Mouse (Mus musculus): ENCODE results near the gene Izumo2. TPM values are rescaled to one million over a fixed set of nuclear protein-coding genes. Genes with fewer than 3 reads are reported as not detected.
A peak's percentile ranks its signal among the peaks of the same experiment; 100 is the strongest.

Izumo2 gene
- polyA plus RNA-seq, 1 experiment, result not detected

- DNase-seq (ENCODE audit: low read depth in 1 of 2, low spot score in 2 of 2), result no peak
- Histone ChIP-seq H3K4me1 (ENCODE audit: control insufficient read depth, insufficient read depth, insufficient read length) (no peaks in the 10 kb centered on the region), H3K36me3 (ENCODE audit: control insufficient read depth, insufficient read depth, low read length) (no peaks in the 10 kb centered on the region), H3K27me3 (ENCODE audit: control insufficient read depth, insufficient read depth, low read length) (no peaks in the 10 kb centered on the region), H3K27ac (ENCODE audit: insufficient read depth, low read length) (no peak overlapping the region), H3K4me3 (ENCODE audit: extremely low read depth, insufficient read depth, insufficient read length) (no peak overlapping the region)
- no peak for TF ChIP-seq POLR2A (IDR thresholded peaks at IDR 0.05; ENCODE audit: low read depth, low read length)
- TF ChIP-seq CTCF (IDR thresholded peaks at IDR 0.05; ENCODE audit: extremely low read depth, insufficient read depth, insufficient read length, insufficient replicate concordance), result no peak
- WGBS, result 84% methylated on average over 4 of the region's 4 CpGs
These were observed 13.3 kb upstream of the Izumo2 start for GRCm38 (mm10) chr7:44695223-44695622.

- no peaks in the 10 kb centered on the region for H3K36me3 ChIP-seq (ENCODE audit: control insufficient read depth, insufficient read depth, low read length)
- no peak for DNase-seq (ENCODE audit: low read depth in 1 of 2, low spot score in 2 of 2)
- TF ChIP-seq POLR2A (IDR thresholded peaks at IDR 0.05; ENCODE audit: low read depth, low read length) (no peak), CTCF (IDR thresholded peaks at IDR 0.05; ENCODE audit: extremely low read depth, insufficient read depth, insufficient read length, insufficient replicate concordance) (no peak)
- no peaks in the 10 kb centered on the region for H3K27me3 ChIP-seq (ENCODE audit: control insufficient read depth, insufficient read depth, low read length)
- 25% methylated on average over 20 of the region's 20 CpGs for WGBS
- H3K4me3 ChIP-seq (ENCODE audit: extremely low read depth, insufficient read depth, insufficient read length), result no peak overlapping the region
- H3K4me1 ChIP-seq (ENCODE audit: control insufficient read depth, insufficient read depth, insufficient read length), result no peaks in the 10 kb centered on the region
- no peak overlapping the region for H3K27ac ChIP-seq (ENCODE audit: insufficient read depth, low read length)
These were observed 11.3 kb upstream of the Izumo2 start for GRCm38 (mm10) chr7:44697191-44697710.

GRCm38 (mm10) chr7:44697980-44698379 is 10.6 kb upstream of the Izumo2 start:
- Histone ChIP-seq H3K27me3 (ENCODE audit: control insufficient read depth, insufficient read depth, low read length) (no peaks in the 10 kb centered on the region), H3K4me3 (ENCODE audit: extremely low read depth, insufficient read depth, insufficient read length) (no peak overlapping the region), H3K4me1 (ENCODE audit: control insufficient read depth, insufficient read depth, insufficient read length) (no peaks in the 10 kb centered on the region), H3K36me3 (ENCODE audit: control insufficient read depth, insufficient read depth, low read length) (no peaks in the 10 kb centered on the region), H3K27ac (ENCODE audit: insufficient read depth, low read length) (no peak overlapping the region)
- 39% methylated on average over 7 of the region's 7 CpGs for WGBS
- DNase-seq (ENCODE audit: low read depth in 1 of 2, low spot score in 2 of 2), result no peak
- no peak for TF ChIP-seq CTCF (IDR thresholded peaks at IDR 0.05; ENCODE audit: extremely low read depth, insufficient read depth, insufficient read length, insufficient replicate concordance)
- no peak for TF ChIP-seq POLR2A (IDR thresholded peaks at IDR 0.05; ENCODE audit: low read depth, low read length)

- no peak overlapping the region for H3K27ac ChIP-seq (ENCODE audit: insufficient read depth, low read length)
- no peak for DNase-seq (ENCODE audit: low read depth in 1 of 2, low spot score in 2 of 2)
- no peak for TF ChIP-seq POLR2A (IDR thresholded peaks at IDR 0.05; ENCODE audit: low read depth, low read length)
- peak; percentile 16; the same call in 1 of the 2 replicates for TF ChIP-seq CTCF (IDR thresholded peaks at IDR 0.05; ENCODE audit: extremely low read depth, insufficient read depth, insufficient read length, insufficient replicate concordance)
- 20% methylated on average over 6 of the region's 6 CpGs for WGBS
- no peaks in the 10 kb centered on the region for H3K36me3 ChIP-seq (ENCODE audit: control insufficient read depth, insufficient read depth, low read length)
- no peaks in the 10 kb centered on the region for H3K27me3 ChIP-seq (ENCODE audit: control insufficient read depth, insufficient read depth, low read length)
- no peaks in the 10 kb centered on the region for H3K4me1 ChIP-seq (ENCODE audit: control insufficient read depth, insufficient read depth, insufficient read length)
- no peak overlapping the region for H3K4me3 ChIP-seq (ENCODE audit: extremely low read depth, insufficient read depth, insufficient read length)
These were observed 6.6 kb upstream of the Izumo2 start for GRCm38 (mm10) chr7:44701921-44702320.

GRCm38 (mm10) chr7:44702985-44703384 is 5.6 kb upstream of the Izumo2 start:
- Histone ChIP-seq H3K27me3 (ENCODE audit: control insufficient read depth, insufficient read depth, low read length) (no peaks in the 10 kb centered on the region), H3K36me3 (ENCODE audit: control insufficient read depth, insufficient read depth, low read length) (no peaks in the 10 kb centered on the region), H3K4me3 (ENCODE audit: extremely low read depth, insufficient read depth, insufficient read length) (no peak overlapping the region), H3K4me1 (ENCODE audit: control insufficient read depth, insufficient read depth, insufficient read length) (no peaks in the 10 kb centered on the region), H3K27ac (ENCODE audit: insufficient read depth, low read length) (no peak overlapping the region)
- no peak for DNase-seq (ENCODE audit: low read depth in 1 of 2, low spot score in 2 of 2)
- WGBS, result 82% methylated on average over 8 of the region's 8 CpGs
- TF ChIP-seq CTCF (IDR thresholded peaks at IDR 0.05; ENCODE audit: extremely low read depth, insufficient read depth, insufficient read length, insufficient replicate concordance), result no peak
- no peak for TF ChIP-seq POLR2A (IDR thresholded peaks at IDR 0.05; ENCODE audit: low read depth, low read length)

GRCm38 (mm10) chr7:44704363-44704762 is 4.2 kb upstream of the Izumo2 start:
- TF ChIP-seq POLR2A (IDR thresholded peaks at IDR 0.05; ENCODE audit: low read depth, low read length), result no peak
- no peak for TF ChIP-seq CTCF (IDR thresholded peaks at IDR 0.05; ENCODE audit: extremely low read depth, insufficient read depth, insufficient read length, insufficient replicate concordance)
- DNase-seq (ENCODE audit: low read depth in 1 of 2, low spot score in 2 of 2), result no peak
- H3K36me3 ChIP-seq (ENCODE audit: control insufficient read depth, insufficient read depth, low read length), result no peaks in the 10 kb centered on the region
- no peak overlapping the region for H3K27ac ChIP-seq (ENCODE audit: insufficient read depth, low read length)
- H3K27me3 ChIP-seq (ENCODE audit: control insufficient read depth, insufficient read depth, low read length), result no peaks in the 10 kb centered on the region
- 59% methylated on average over 3 of the region's 3 CpGs for WGBS
- H3K4me1 ChIP-seq (ENCODE audit: control insufficient read depth, insufficient read depth, insufficient read length), result no peaks in the 10 kb centered on the region
- no peak overlapping the region for H3K4me3 ChIP-seq (ENCODE audit: extremely low read depth, insufficient read depth, insufficient read length)

- no peaks in the 10 kb centered on the region for H3K4me1 ChIP-seq (ENCODE audit: control insufficient read depth, insufficient read depth, insufficient read length)
- no peaks in the 10 kb centered on the region for H3K36me3 ChIP-seq (ENCODE audit: control insufficient read depth, insufficient read depth, low read length)
- no peak overlapping the region for H3K4me3 ChIP-seq (ENCODE audit: extremely low read depth, insufficient read depth, insufficient read length)
- 90% methylated on average over 4 of the region's 4 CpGs for WGBS
- no peak for DNase-seq (ENCODE audit: low read depth in 1 of 2, low spot score in 2 of 2)
- TF ChIP-seq CTCF (IDR thresholded peaks at IDR 0.05; ENCODE audit: extremely low read depth, insufficient read depth, insufficient read length, insufficient replicate concordance), result no peak
- no peak for TF ChIP-seq POLR2A (IDR thresholded peaks at IDR 0.05; ENCODE audit: low read depth, low read length)
- H3K27ac ChIP-seq (ENCODE audit: insufficient read depth, low read length), result no peak overlapping the region
- H3K27me3 ChIP-seq (ENCODE audit: control insufficient read depth, insufficient read depth, low read length), result no peaks in the 10 kb centered on the region
These were observed 3.5 kb upstream of the Izumo2 start for GRCm38 (mm10) chr7:44705086-44705485.

Data from spleen, adult 2 months (tissue).